ENCODE assay signal across 8 mouse cellular contexts in genomic region chr5:148812016-148812415, GRCm38 (mm10).
DNase-seq lines count a peak whose midpoint lies in the region; ATAC-seq lines count a peak whose summit lies in the region.

No protein-coding gene starts in this region.

- no peaks in the 10 kb centered on the region for H3K36me3 ChIP-seq in hindbrain, embryonic 10.5 days
- no peaks in the 10 kb centered on the region for H3K36me3 ChIP-seq in hindbrain, embryonic 13.5 days
- H3K36me3 ChIP-seq in hindbrain, embryonic 14.5 days (replicated peaks; ENCODE audit: control insufficient read depth, insufficient read depth): no peaks in the 10 kb centered on the region

- peaks cover 7% of the 10 kb centered on the region; the same call in 1 of the 2 replicates for H3K9me3 ChIP-seq in hindbrain, embryonic 10.5 days
- no peaks in the 10 kb centered on the region; the same call in 1 of the 2 replicates for H3K9me3 ChIP-seq in hindbrain, embryonic 13.5 days
- H3K9me3 ChIP-seq in hindbrain, embryonic 14.5 days (ENCODE audit: control insufficient read depth, low read length): no peaks in the 10 kb centered on the region

- H3K27ac ChIP-seq in hindbrain, embryonic 10.5 days: no peak overlapping the region
- H3K27ac ChIP-seq in hindbrain, embryonic 13.5 days: no peak overlapping the region
- H3K27ac ChIP-seq in hindbrain, embryonic 14.5 days: no peak overlapping the region

- ATAC-seq in hindbrain, embryonic 13.5 days (ENCODE audit: low FRiP score): no peak
- ATAC-seq in hindbrain, embryonic 14.5 days (ENCODE audit: low FRiP score): no peak
- peak; percentile 78 for ATAC-seq in megakaryocyte progenitor cell, adult 5-6 weeks (replicated peaks; ENCODE audit: poor library complexity)

- H3K27me3 ChIP-seq in hindbrain, embryonic 10.5 days (ENCODE audit: insufficient read depth, poor library complexity, severe bottlenecking): peaks cover 28% of the 10 kb centered on the region
- H3K27me3 ChIP-seq in hindbrain, embryonic 13.5 days: peaks cover 30% of the 10 kb centered on the region
- H3K27me3 ChIP-seq in hindbrain, embryonic 14.5 days (ENCODE audit: control insufficient read depth, insufficient read depth, low read length): no peaks in the 10 kb centered on the region

- 19% methylated on average over 13 of the region's 13 CpGs for WGBS in hindbrain, embryonic 10.5 days
- WGBS in hindbrain, embryonic 13.5 days: 14% methylated on average over 13 of the region's 13 CpGs
- whole genome bisulfite sequencing in hindbrain, embryonic 14.5 days: 19% methylated on average over 13 of the region's 13 CpGs

- no peak overlapping the region for H3K4me2 ChIP-seq in hindbrain, embryonic 13.5 days
- H3K4me2 ChIP-seq in hindbrain, embryonic 14.5 days (replicated peaks): no peak overlapping the region

- no peak overlapping the region for H3K4me3 ChIP-seq in hindbrain, embryonic 10.5 days
- no peak overlapping the region for H3K4me3 ChIP-seq in hindbrain, embryonic 13.5 days
- no peak overlapping the region for H3K4me3 ChIP-seq in hindbrain, embryonic 14.5 days (replicated peaks; ENCODE audit: low read length)

- no peak overlapping the region for H3K9ac ChIP-seq in hindbrain, embryonic 13.5 days
- no peak overlapping the region for H3K9ac ChIP-seq in hindbrain, embryonic 14.5 days

- peak; percentile 72 for DNase-seq in hindbrain, embryonic 10.5 days (ENCODE audit: low spot score)
- DNase-seq in adrenal gland, adult 18-20 months (ENCODE audit: low spot score in 2 of 2): peak; percentile 69 to 77
- peak; percentile 87 for DNase-seq in embryo, embryonic 11 days
- DNase-seq in hindbrain, embryonic 14.5 days (ENCODE audit: low spot score): peak; percentile 85
- peak; percentile 25 for DNase-seq in left cerebral cortex, adult 11 months (ENCODE audit: low spot score)
- peak; percentile 50 to 70 for DNase-seq in spleen, postnatal 36 days (ENCODE audit: low spot score in 2 of 2)

- H3K4me1 ChIP-seq in hindbrain, embryonic 10.5 days (replicated peaks): peaks cover 6% of the 10 kb centered on the region
- peaks cover 7% of the 10 kb centered on the region; the same call in 1 of the 2 replicates for H3K4me1 ChIP-seq in hindbrain, embryonic 13.5 days (replicated peaks)
- H3K4me1 ChIP-seq in hindbrain, embryonic 14.5 days (replicated peaks; ENCODE audit: control insufficient read depth, insufficient read depth, low read length): no peaks in the 10 kb centered on the region

Comparison
In these comparisons a context has a peak if more than half of its experiments do, and no peak if none do; other contexts are left out.
1. DNase-seq: peak in every context shown above with its lines; median percentile 87 in embryo, embryonic 11 days; 85 in hindbrain, embryonic 14.5 days; 73 in adrenal gland, adult 18-20 months; 72 in hindbrain, embryonic 10.5 days; 60 in spleen, postnatal 36 days; 25 in left cerebral cortex, adult 11 months.